Mouse (Mus musculus): ENCODE results near the gene Twsg1.
A peak's percentile ranks its signal among the peaks of the same experiment; 100 is the strongest.
"Not testable (repeated sequence)": the region's sequence is repeated elsewhere in the genome, so short reads cannot be mapped to it uniquely, and the experiment has no call there.

The Twsg1 gene

GRCm38 (mm10) chr17:65950622-65951404 is at the start of gene Twsg1:
Twsg1 (minus strand) TSS chr17:65951226.
- peak; percentile 96 for DNase-seq

- no peak for DNase-seq
These were observed 37.3 kb upstream of the Twsg1 start for GRCm38 (mm10) chr17:65988151-65988820.

- not testable (repeated sequence) for DNase-seq
These were observed 25.7 kb upstream of the Twsg1 start for GRCm38 (mm10) chr17:65976720-65977119.

- DNase-seq, result no peak
These were observed 16.7 kb upstream of the Twsg1 start for GRCm38 (mm10) chr17:65967751-65968150.

- no peak for DNase-seq
These were observed 11.2 kb upstream of the Twsg1 start for GRCm38 (mm10) chr17:65962263-65962662.

- no peak for DNase-seq
These were observed 10.6 kb upstream of the Twsg1 start for GRCm38 (mm10) chr17:65961606-65962136.

GRCm38 (mm10) chr17:65959011-65959410 is 8.0 kb upstream of the Twsg1 start:
- DNase-seq, result no peak

GRCm38 (mm10) chr17:65958366-65958765 is 7.3 kb upstream of the Twsg1 start:
- no peak for DNase-seq

- DNase-seq, result no peak
These were observed 6.8 kb upstream of the Twsg1 start for GRCm38 (mm10) chr17:65957782-65958325.

GRCm38 (mm10) chr17:65956993-65957781 is 6.2 kb upstream of the Twsg1 start:
- DNase-seq, result peak; percentile 60

GRCm38 (mm10) chr17:65956140-65956539 is 5.1 kb upstream of the Twsg1 start:
- DNase-seq, result no peak

- DNase-seq, result no peak
These were observed 2.9 kb upstream of the Twsg1 start for GRCm38 (mm10) chr17:65953959-65954358.

GRCm38 (mm10) chr17:65952083-65952482 is 1.1 kb upstream of the Twsg1 start:
- DNase-seq, result no peak

- no peak for DNase-seq
These were observed 843 bp downstream of the Twsg1 start for GRCm38 (mm10) chr17:65950183-65950582.

GRCm38 (mm10) chr17:65947307-65947706 is 3.7 kb downstream of the Twsg1 start:
- DNase-seq, result no peak

- no peak for DNase-seq
These were observed 5.6 kb downstream of the Twsg1 start for GRCm38 (mm10) chr17:65945420-65945819.

- DNase-seq, result no peak
These were observed 8.6 kb downstream of the Twsg1 start for GRCm38 (mm10) chr17:65942394-65942793.

GRCm38 (mm10) chr17:65941275-65941674 is 9.8 kb downstream of the Twsg1 start:
- no peak for DNase-seq

GRCm38 (mm10) chr17:65940221-65940620 is 10.8 kb downstream of the Twsg1 start:
- DNase-seq, result no peak

- DNase-seq, result no peak
These were observed 11.4 kb downstream of the Twsg1 start for GRCm38 (mm10) chr17:65939461-65940192.

GRCm38 (mm10) chr17:65937671-65938070 is 13.4 kb downstream of the Twsg1 start:
- no peak for DNase-seq

GRCm38 (mm10) chr17:65933741-65934140 is 17.3 kb downstream of the Twsg1 start:
- no peak for DNase-seq

Measured in lung, postnatal 14 days (tissue).